Mouse (Mus musculus) olfactory bulb, adult 2 months (tissue): ENCODE measurements around the gene Olfr1359.
A peak's percentile ranks its signal among the peaks of the same experiment; 100 is the strongest.
"Not testable (repeated sequence)": the region's sequence is repeated elsewhere in the genome, so short reads cannot be mapped to it uniquely, and the experiment has no call there.

Experiments used
- CTCF ChIP-seq: fragments of 200-500 bp; IDR thresholded peaks from 2 replicates; pipeline ENCODE4 v1.5.1; 2012; ENCODE audit warnings: low read depth, mild to moderate bottlenecking, low read length, moderate library complexity; ENCODE audit not compliant: insufficient read depth
- POLR2A ChIP-seq: fragments of 200-500 bp; IDR thresholded peaks from 2 replicates; pipeline ENCODE4 v1.6.1; 2012; ENCODE audit warnings: mild to moderate bottlenecking, low read depth, low read length, moderate library complexity; ENCODE audit not compliant: insufficient read depth

- TF ChIP-seq CTCF, result not testable (repeated sequence)
- TF ChIP-seq POLR2A, result peak; percentile 49
These were observed 55.8 kb downstream of the Olfr1359 start, which contains the start of the genes Hist1h2ak and Hist1h2bn for GRCm38 (mm10) chr13:21753524-21754285.
